Mouse (Mus musculus) stomach, embryonic 16.5 days (tissue): ENCODE results near the gene Card11. TPM values are rescaled to one million over a fixed set of nuclear protein-coding genes. Genes with fewer than 3 reads are reported as not detected.
A peak's percentile ranks its signal among the peaks of the same experiment; 100 is the strongest.

Experiments
- ATAC-seq: fragments of 200-750 bp; cut with Nextera tagmentation; 2 replicates; pipeline ENCODE4 v1.8.0; 2017; ENCODE audit warnings: moderate number of reproducible peaks, moderate TSS enrichment; ENCODE audit not compliant: insufficient read depth, low FRiP score
- H3K27ac ChIP-seq: fragments of 300-500 bp; sonication (generic); 2 replicates; pipeline ENCODE4 v1.5.1; 2014; ENCODE audit warnings: low read length
- H3K27me3 ChIP-seq: fragments of 300-500 bp; sonication (generic); 2 replicates; pipeline ENCODE4 v1.6.1; 2014; ENCODE audit warnings: low read length, control low read depth, mixed read lengths; ENCODE audit not compliant: control insufficient read depth, insufficient read depth
- H3K36me3 ChIP-seq: fragments of 300-500 bp; sonication (generic); 2 replicates; pipeline ENCODE4 v1.6.1; 2014; ENCODE audit warnings: low read length; ENCODE audit not compliant: control insufficient read depth, insufficient read depth
- H3K4me1 ChIP-seq: fragments of 300-500 bp; sonication (generic); 2 replicates; pipeline ENCODE4 v1.6.1; 2014; ENCODE audit warnings: low read length, control low read depth, mixed read lengths; ENCODE audit not compliant: control insufficient read depth, insufficient read depth
- H3K4me2 ChIP-seq: fragments of 300-500 bp; sonication (generic); 2 replicates; pipeline ENCODE4 v1.6.1; 2014; ENCODE audit warnings: low read depth, low read length, mixed read lengths
- H3K4me3 ChIP-seq: fragments of 300-500 bp; sonication (generic); replicated peaks from 2 replicates; pipeline ENCODE4 v1.5.1; 2014; ENCODE audit warnings: mild to moderate bottlenecking, low read length
- H3K9ac ChIP-seq: fragments of 300-500 bp; sonication (generic); 2 replicates; pipeline ENCODE4 v1.6.1; 2014; ENCODE audit warnings: low read length
- H3K9me3 ChIP-seq: fragments of 300-500 bp; sonication (generic); replicated peaks from 2 replicates; pipeline ENCODE4 v1.6.1; 2016; ENCODE audit warnings: low read length, control low read depth; ENCODE audit not compliant: control insufficient read depth
- WGBS: fragments of 180-500 bp; shearing (Covaris S2); extraction: QIAGEN DNeasy Blood & Tissue Kit; methylation state at CpG from one replicate; pipeline ENCODE4 v1.1.7; 2014; 5-methylcytosine and 5-hydroxymethylcytosine counted together
- polyA plus RNA-seq: library from polyadenylated mRNA; unstranded; fragments of >200 nt; fragmentation: Nextera tagmentation; extraction: Ambion mirVana; gene quantifications from 2 replicates; pipeline ENCODE4 v1.2.1, GENCODE M21; 2015

Card11 gene
- polyA plus RNA-seq, 1 experiment from 2014 or later: 0.37 TPM

DNA sequence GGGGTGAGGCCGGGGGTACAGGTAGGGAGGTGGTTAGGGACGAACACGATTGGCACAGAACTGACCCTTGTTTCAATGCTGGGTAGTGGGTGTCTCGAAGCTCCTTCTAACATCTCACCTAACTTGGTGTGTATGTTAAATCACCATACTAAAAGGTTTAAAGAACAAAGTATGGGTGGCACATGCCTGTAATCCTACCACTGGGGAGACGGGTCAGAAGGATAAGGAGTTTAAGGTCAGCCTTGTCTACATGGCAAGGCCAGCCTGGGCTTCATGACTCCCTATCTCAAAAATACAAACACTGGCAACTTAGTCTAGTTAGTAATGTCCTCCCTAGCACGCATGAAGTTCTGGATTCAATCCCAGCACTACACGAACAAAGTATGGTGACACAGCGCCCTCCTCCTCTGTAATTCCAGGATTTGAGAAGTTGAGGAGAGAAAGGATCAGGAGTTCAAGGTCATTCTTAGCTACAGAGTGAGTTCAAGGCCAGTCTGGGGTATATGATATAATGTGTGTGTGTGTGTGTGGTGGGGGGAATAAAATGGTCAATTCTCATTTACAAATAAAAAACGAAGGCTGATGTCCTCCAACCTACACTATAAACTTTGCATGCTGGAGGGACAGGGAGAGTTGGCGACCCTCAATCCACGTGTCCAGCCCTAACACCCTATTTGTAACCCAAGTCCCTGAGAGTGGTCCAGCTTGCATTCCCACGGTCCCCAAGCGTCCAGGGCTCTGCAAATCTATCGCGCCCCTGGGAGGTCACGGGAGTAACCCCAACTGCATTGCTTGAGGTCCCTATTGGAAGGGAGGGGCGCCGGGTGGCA lies 171.1 kb downstream of the Card11 start:
- WGBS: 29% methylated on average over 18 of the region's 18 CpGs
- Histone ChIP-seq H3K4me2 (peak overlapping the region; percentile 95), H3K27ac (peak overlapping the region; percentile 66), H3K9ac (peak overlapping the region; percentile 94), H3K4me1 (peaks cover 28% of the 10 kb centered on the region), H3K4me3 (peak overlapping the region; percentile 89), H3K9me3 (no peaks in the 10 kb centered on the region), H3K27me3 (no peaks in the 10 kb centered on the region), H3K36me3 (no peaks in the 10 kb centered on the region)
- ATAC-seq: no peak; the same call in 1 of the 2 replicates

- Histone ChIP-seq H3K9ac (peak overlapping the region; percentile 54), H3K9me3 (no peaks in the 10 kb centered on the region), H3K4me3 (peak overlapping the region; percentile 89), H3K27ac (peak overlapping the region; percentile 74), H3K4me2 (peak overlapping the region; percentile 95), H3K27me3 (no peaks in the 10 kb centered on the region), H3K36me3 (no peaks in the 10 kb centered on the region), H3K4me1 (peaks cover 28% of the 10 kb centered on the region)
- 53% methylated on average over 2 of the region's 2 CpGs for WGBS
- ATAC-seq: no peak
Measured at GRCm38 (mm10) chr5:140828363-140828762, 172.0 kb downstream of the Card11 start.

GRCm38 (mm10) chr5:140827896-140828295 lies 172.5 kb downstream of the Card11 start:
- H3K9ac ChIP-seq: peak overlapping the region; percentile 54
- WGBS: 30% methylated on average over 8 of the region's 8 CpGs
- peaks cover 28% of the 10 kb centered on the region for H3K4me1 ChIP-seq

DNA sequence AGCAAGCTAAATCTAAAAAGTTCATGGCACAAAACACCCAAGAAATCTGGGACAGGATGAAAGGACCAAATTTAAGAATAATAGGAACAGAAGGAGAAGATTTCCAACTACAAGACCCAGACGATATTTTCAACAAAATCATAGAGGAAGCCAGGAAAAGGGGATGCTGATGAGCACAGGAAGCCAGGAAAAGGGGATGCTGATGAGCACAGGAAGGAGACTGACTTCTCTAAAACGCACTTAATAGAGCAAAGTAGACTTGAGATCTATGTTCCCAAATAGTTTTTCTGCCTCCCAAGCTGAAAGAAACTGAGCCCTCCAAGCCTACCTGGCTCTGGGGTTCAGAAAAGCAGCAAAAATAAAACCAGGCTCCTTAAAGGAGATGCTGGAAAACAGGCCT lies 173.0 kb downstream of the Card11 start:
- H3K4me3 ChIP-seq: peak overlapping the region; percentile 89
- peak overlapping the region; percentile 74 for H3K27ac ChIP-seq
- H3K9ac ChIP-seq: peak overlapping the region; percentile 8; the same call in 1 of the 2 replicates

More at GRCm38 (mm10) chr5:140827896-140828295, 172.5 kb downstream of the Card11 start:
- H3K36me3 ChIP-seq: no peaks in the 10 kb centered on the region
- no peak for ATAC-seq
- no peaks in the 10 kb centered on the region for H3K9me3 ChIP-seq
- no peaks in the 10 kb centered on the region for H3K27me3 ChIP-seq
- peak overlapping the region; percentile 74 for H3K27ac ChIP-seq
- H3K4me2 ChIP-seq: peak overlapping the region; percentile 95
- H3K4me3 ChIP-seq: peak overlapping the region; percentile 89

DNA sequence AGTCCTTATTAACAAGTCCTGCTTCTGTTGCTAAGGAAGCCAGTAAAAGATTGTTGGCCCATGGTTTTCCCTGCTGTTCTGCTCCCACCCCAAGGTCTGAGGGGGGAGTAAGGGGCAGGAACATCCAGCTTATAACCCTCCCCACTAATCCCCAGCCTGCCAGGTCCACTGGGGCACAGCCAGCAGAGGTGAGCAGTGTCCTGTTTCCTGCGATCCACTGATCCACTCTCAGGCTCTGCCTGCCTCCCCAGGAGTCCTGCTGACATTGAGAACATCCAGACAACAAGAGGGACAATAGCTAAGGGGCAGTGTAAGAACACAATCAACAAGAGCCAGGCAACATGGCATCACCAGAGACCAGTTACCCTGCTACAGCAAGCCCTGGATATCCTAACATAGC lies 173.6 kb downstream of the Card11 start:
- no peak overlapping the region for H3K4me3 ChIP-seq
- ATAC-seq: no peak
- H3K36me3 ChIP-seq: no peaks in the 10 kb centered on the region
- H3K27me3 ChIP-seq: no peaks in the 10 kb centered on the region
- H3K27ac ChIP-seq: no peak overlapping the region; the same call in 1 of the 2 replicates
- H3K9ac ChIP-seq: peak overlapping the region; percentile 8; the same call in 1 of the 2 replicates
- peaks cover 32% of the 10 kb centered on the region for H3K4me1 ChIP-seq
- 30% methylated on average over 1 of the region's 1 CpGs for WGBS
- H3K4me2 ChIP-seq: no peak overlapping the region; the same call in 1 of the 2 replicates
- no peaks in the 10 kb centered on the region for H3K9me3 ChIP-seq

More for the DNA sequence above, 173.0 kb downstream of the Card11 start:
- WGBS: 51% methylated on average over 2 of the region's 2 CpGs
- Histone ChIP-seq H3K9me3 (no peaks in the 10 kb centered on the region), H3K4me1 (peaks cover 28% of the 10 kb centered on the region), H3K4me2 (peak overlapping the region; percentile 95), H3K27me3 (no peaks in the 10 kb centered on the region), H3K36me3 (no peaks in the 10 kb centered on the region)
- ATAC-seq: no peak

DNA sequence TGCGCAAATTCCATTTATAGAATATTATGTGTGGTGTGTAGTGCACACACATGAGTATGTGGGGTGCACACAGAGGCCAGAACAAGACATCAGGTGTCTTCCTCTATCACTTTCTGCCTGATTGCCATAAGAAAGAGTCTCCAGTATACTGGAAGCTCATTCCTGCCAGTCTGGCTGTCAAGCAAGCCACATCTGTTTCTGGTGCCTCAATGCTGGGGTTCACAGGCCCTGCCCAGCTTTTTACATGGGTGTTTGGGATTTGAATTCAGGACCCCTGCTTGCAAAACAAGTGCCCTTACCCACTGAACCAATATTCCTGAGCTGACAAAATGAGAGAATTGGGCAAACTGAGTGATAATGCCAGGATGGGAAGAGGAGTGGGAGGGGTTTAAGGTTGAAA lies 174.3 kb downstream of the Card11 start:
- no peak overlapping the region for H3K27ac ChIP-seq
- no peaks in the 10 kb centered on the region for H3K9me3 ChIP-seq
- no peaks in the 10 kb centered on the region for H3K36me3 ChIP-seq
- H3K27me3 ChIP-seq: no peaks in the 10 kb centered on the region
- 97% methylated on average over 1 of the region's 1 CpGs for WGBS
- H3K4me2 ChIP-seq: no peak overlapping the region
- H3K9ac ChIP-seq: no peak overlapping the region
- no peak overlapping the region for H3K4me3 ChIP-seq
- ATAC-seq: no peak
- peaks cover 33% of the 10 kb centered on the region for H3K4me1 ChIP-seq

DNA sequence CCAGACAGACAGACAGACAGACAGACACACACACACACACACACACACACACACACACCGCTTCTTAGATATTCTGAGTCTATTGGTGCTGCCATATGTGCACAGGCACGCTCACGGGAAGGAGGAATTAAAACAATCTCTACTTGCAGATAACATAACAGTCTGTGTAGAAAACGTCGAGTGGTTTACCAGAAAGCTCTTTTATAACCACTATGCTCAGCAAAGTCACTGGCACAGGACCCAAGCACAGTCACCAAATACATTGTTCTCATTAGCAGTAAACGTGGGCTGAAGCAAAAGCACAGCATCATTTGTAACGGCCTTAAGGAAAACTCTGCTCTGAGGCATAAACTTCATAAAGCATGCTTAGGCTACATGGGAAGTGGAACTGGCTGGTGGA lies 176.3 kb downstream of the Card11 start:
- Histone ChIP-seq H3K4me1 (peaks cover 38% of the 10 kb centered on the region), H3K36me3 (no peaks in the 10 kb centered on the region), H3K9ac (no peak overlapping the region), H3K27ac (no peak overlapping the region), H3K27me3 (no peaks in the 10 kb centered on the region), H3K9me3 (no peaks in the 10 kb centered on the region), H3K4me3 (no peak overlapping the region), H3K4me2 (no peak overlapping the region)
- 72% methylated on average over 7 of the region's 7 CpGs for WGBS
- no peak for ATAC-seq

DNA sequence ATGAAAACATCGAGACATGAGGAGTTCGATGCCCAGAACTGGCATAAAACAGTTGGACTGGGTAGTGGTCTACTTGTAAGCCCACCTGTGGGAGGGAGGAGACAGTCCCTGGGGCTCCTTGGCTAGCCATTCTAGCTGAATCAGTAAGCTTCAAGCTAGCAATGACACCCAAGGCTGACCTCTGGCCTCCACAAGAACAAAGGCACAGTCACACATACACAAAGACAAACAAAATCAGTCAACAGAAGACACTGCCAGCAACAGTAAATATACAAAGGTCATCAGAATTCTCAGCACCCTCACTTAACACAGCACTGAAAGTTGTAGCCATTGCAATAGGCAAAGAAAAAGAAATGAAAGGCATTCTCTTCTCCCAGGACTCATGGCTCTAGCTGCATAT lies 177.0 kb downstream of the Card11 start:
- Histone ChIP-seq H3K4me3 (no peak overlapping the region), H3K4me1 (peaks cover 36% of the 10 kb centered on the region), H3K9ac (no peak overlapping the region), H3K4me2 (no peak overlapping the region), H3K27ac (no peak overlapping the region), H3K9me3 (no peaks in the 10 kb centered on the region), H3K27me3 (no peaks in the 10 kb centered on the region), H3K36me3 (no peaks in the 10 kb centered on the region)
- WGBS: 100% methylated on average over 2 of the region's 2 CpGs
- ATAC-seq: no peak
